8 mouse cellular contexts compared by ENCODE assay signal in the genomic region with DNA sequence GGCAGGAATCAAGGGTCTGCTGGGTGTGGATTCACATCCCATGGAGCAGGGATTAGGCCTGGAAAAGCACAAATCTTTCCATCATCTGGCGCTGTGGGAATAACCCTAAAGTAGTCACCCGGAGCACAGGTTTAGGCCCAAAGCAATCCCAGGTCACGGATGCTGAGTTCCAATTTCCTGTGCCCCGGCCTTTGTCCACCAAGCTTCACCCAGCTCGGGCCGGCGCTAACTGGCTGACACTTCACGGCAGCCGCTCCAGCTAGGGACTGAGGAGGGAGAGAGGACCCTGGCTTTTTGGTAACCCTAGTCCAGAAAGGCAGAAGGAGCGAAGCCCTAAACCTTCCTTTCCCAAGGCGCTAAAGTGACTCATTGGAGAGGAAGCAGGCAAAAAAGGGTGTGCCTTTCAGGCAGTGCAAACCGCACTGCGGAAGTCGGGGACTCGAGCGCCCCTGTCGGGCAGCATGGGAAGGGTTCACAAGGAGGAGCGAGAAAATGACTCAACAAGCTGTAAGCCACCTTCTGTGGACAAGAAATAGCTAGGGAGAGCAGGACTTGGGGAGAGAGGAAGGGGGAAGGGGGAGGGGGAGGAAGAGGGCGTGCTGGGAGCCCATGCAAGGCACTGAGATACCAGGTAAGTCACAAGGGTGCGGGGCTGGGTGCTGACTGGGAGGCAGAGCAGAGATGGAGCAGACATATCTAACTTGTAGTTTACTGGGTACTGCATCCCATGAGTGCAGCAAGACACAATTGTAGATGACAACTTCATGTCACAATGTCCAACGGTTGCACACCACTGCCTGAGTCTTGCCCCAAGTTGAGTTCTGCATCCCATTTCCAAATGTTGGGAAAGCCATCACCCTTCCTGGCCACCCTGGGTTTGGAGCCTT. TPM values are rescaled to one million over a fixed set of nuclear protein-coding genes. Genes with fewer than 3 reads are reported as not detected.
DNase-seq lines count a peak whose midpoint lies in the region; ATAC-seq and TF ChIP-seq lines count a peak whose summit lies in the region.

No protein-coding gene starts in this region.

- TF ChIP-seq CTCF in gastrocnemius, adult 2 months (IDR thresholded peaks at IDR 0.05), result peak; percentile 82
- peak; percentile 90 for TF ChIP-seq CTCF in hindbrain, postnatal 0 days (IDR thresholded peaks at IDR 0.05; ENCODE audit: low read depth)

- no peaks in the 10 kb centered on the region for H3K36me3 ChIP-seq in hindbrain, postnatal 0 days (ENCODE audit: insufficient read depth, low read length)
- H3K36me3 ChIP-seq in megakaryocyte, embryonic 14.5 days (replicated peaks; ENCODE audit: low read length), result peaks cover 35% of the 10 kb centered on the region

- peak; percentile 93 for DNase-seq in adipocyte (ENCODE audit: low spot score)
- DNase-seq in gastrocnemius, adult 2 months, result peak; percentile 92
- DNase-seq in hindbrain, postnatal 0 days (ENCODE audit: low spot score), result peak; percentile 93
- peak; percentile 70 to 92 for DNase-seq in left cerebral cortex, adult 9 months (ENCODE audit: low spot score in 2 of 2)
- peak; percentile 90 for DNase-seq in right cerebral cortex, postnatal 25 days
- peak; percentile 85 to 91 for DNase-seq in urinary bladder, postnatal 36 days (ENCODE audit: low spot score in 2 of 2)

- peak overlapping the region; percentile 61 for H3K4me3 ChIP-seq in gastrocnemius, adult 2 months
- peak overlapping the region; percentile 16; the same call in 1 of the 2 replicates for H3K4me3 ChIP-seq in hindbrain, postnatal 0 days (ENCODE audit: low read length)
- H3K4me3 ChIP-seq in megakaryocyte, embryonic 14.5 days (replicated peaks), result peak overlapping the region; percentile 89

- peak overlapping the region; percentile 54 for H3K4me2 ChIP-seq in hindbrain, postnatal 0 days (ENCODE audit: low read depth, low read length)

- H3K27ac ChIP-seq in gastrocnemius, adult 2 months, result peak overlapping the region; percentile 93
- H3K27ac ChIP-seq in hindbrain, postnatal 0 days, result peak overlapping the region; percentile 84

- H3K27me3 ChIP-seq in hindbrain, postnatal 0 days (ENCODE audit: insufficient read depth, low read length), result no peaks in the 10 kb centered on the region
- no peaks in the 10 kb centered on the region for H3K27me3 ChIP-seq in megakaryocyte, embryonic 14.5 days (replicated peaks)

- H3K9me3 ChIP-seq in hindbrain, postnatal 0 days (ENCODE audit: low read length), result no peaks in the 10 kb centered on the region
- H3K9me3 ChIP-seq in megakaryocyte, embryonic 14.5 days, result no peaks in the 10 kb centered on the region

- peak overlapping the region; percentile 50 for H3K9ac ChIP-seq in hindbrain, postnatal 0 days (replicated peaks; ENCODE audit: low read length)

- WGBS in hindbrain, postnatal 0 days, result 22% methylated on average over 21 of the region's 21 CpGs

- intact Hi-C loops in gastrocnemius, adult 2 months (cut with DNase I), result loop anchor here (2.0 kb wide), 1 partner anchor 23 kb away; no protein-coding TSS in a partner anchor

- peak; percentile 92 for ATAC-seq in common myeloid progenitor, adult 5-6 weeks (replicated peaks; ENCODE audit: low read depth, poor library complexity, severe bottlenecking)
- ATAC-seq in hindbrain, postnatal 0 days, result peak; percentile 84

- H3K4me1 ChIP-seq in hindbrain, postnatal 0 days (ENCODE audit: insufficient read depth, low read length), result peaks cover 12% of the 10 kb centered on the region
- peaks cover 74% of the 10 kb centered on the region for H3K4me1 ChIP-seq in megakaryocyte, embryonic 14.5 days

RNA-seq across cellular contexts. Expression of a gene that starts 46.7 kb away (rescaled TPM):
- 23.5 and 30.9 TPM in 2 replicates for total RNA-seq in common myeloid progenitor, adult 5-6 weeks (2017)
- 10 to 100 TPM; 71.2 to 78.6 TPM for total RNA-seq in gastrocnemius, adult 2 months (2021)
- 84.1 and 96.6 TPM in 2 replicates for total RNA-seq in hindbrain, postnatal 0 days (2014; rRNA removed)
- polyA plus RNA-seq in hindbrain, postnatal 0 days (2015; fragmentation: Nextera tagmentation; extraction: Ambion mirVana), result 73.3 and 76.2 TPM in 2 replicates
- polyA plus RNA-seq in megakaryocyte, embryonic 14.5 days (2012; ENCODE audit: insufficient read depth, low replicate concordance), result 30.0 and 71.8 TPM in 2 replicates

RNA-seq across cellular contexts. Expression of a gene that starts 57.1 kb away (rescaled TPM):
- 21.1 and 26.8 TPM in 2 replicates for total RNA-seq in common myeloid progenitor, adult 5-6 weeks (2017)
- total RNA-seq in gastrocnemius, adult 2 months (2021), result 1 to 10 TPM; 3.4 to 4.0 TPM
- 19.8 and 43.2 TPM in 2 replicates for total RNA-seq in hindbrain, postnatal 0 days (2014; rRNA removed)
- 12.5 and 13.7 TPM in 2 replicates for polyA plus RNA-seq in hindbrain, postnatal 0 days (2015; fragmentation: Nextera tagmentation; extraction: Ambion mirVana)
- 28.5 and 57.6 TPM in 2 replicates for polyA plus RNA-seq in megakaryocyte, embryonic 14.5 days (2012; ENCODE audit: insufficient read depth, low replicate concordance)

RNA-seq across cellular contexts. Expression of a gene that starts 59.7 kb away (rescaled TPM):
- total RNA-seq in common myeloid progenitor, adult 5-6 weeks (2017), result 34.0 and 41.0 TPM in 2 replicates
- total RNA-seq in gastrocnemius, adult 2 months (2021), result under 1 TPM; 0.79 to 0.84 TPM
- total RNA-seq in hindbrain, postnatal 0 days (2014; rRNA removed), result 2.1 and 6.0 TPM in 2 replicates
- polyA plus RNA-seq in hindbrain, postnatal 0 days (2015; fragmentation: Nextera tagmentation; extraction: Ambion mirVana), result 1.8 and 2.8 TPM in 2 replicates
- polyA plus RNA-seq in megakaryocyte, embryonic 14.5 days (2012; ENCODE audit: insufficient read depth, low replicate concordance), result 3.6 and 6.9 TPM in 2 replicates

Comparison
In these comparisons a context has a peak if more than half of its experiments do, and no peak if none do; other contexts are left out.
1. Peak in every context shown above with its lines: DNase-seq, ATAC-seq, H3K4me3 ChIP-seq and H3K27ac ChIP-seq.
2. H3K4me3 ChIP-seq: peak in every context shown above with its lines; median percentile 89 in megakaryocyte, embryonic 14.5 days; 61 in gastrocnemius, adult 2 months; 16 in hindbrain, postnatal 0 days.